ENCODE assay signal across 8 mouse cellular contexts in genomic region chr12:3235124-3235631, GRCm38 (mm10).
DNase-seq lines count a peak whose midpoint lies in the region; ATAC-seq and TF ChIP-seq lines count a peak whose summit lies in the region.

No protein-coding gene starts in this region.

- H3K4me3 ChIP-seq in forebrain, embryonic 13.5 days = peak overlapping the region; percentile 56
- peak overlapping the region; percentile 93 for H3K4me3 ChIP-seq in lung, adult 2 months (replicated peaks; ENCODE audit: extremely low read depth, low read depth, low read length)

- H3K27ac ChIP-seq in forebrain, embryonic 13.5 days = peak overlapping the region; percentile 82

- peak overlapping the region; percentile 56; the same call in 1 of the 2 replicates for H3K9ac ChIP-seq in forebrain, embryonic 13.5 days

- H3K36me3 ChIP-seq in forebrain, embryonic 13.5 days (ENCODE audit: poor library complexity, severe bottlenecking) = peaks cover 35% of the 10 kb centered on the region

- DNase-seq in ES-CJ7 (ENCODE audit: low read depth, low spot score) = peak; percentile 99
- peak; percentile 89 for DNase-seq in heart, postnatal 25 days (ENCODE audit: low spot score)
- DNase-seq in layer of hippocampus, adult 18-20 months (ENCODE audit: low spot score in 2 of 2) = peak; percentile 95 to 98
- peak; percentile 82 for DNase-seq in lung, adult 2 months
- DNase-seq in thymus, adult 18-20 months = peak; percentile 82 to 95

- TF ChIP-seq POLR2A in lung, adult 2 months (IDR thresholded peaks at IDR 0.05; ENCODE audit: borderline replicate concordance, extremely low read depth, low read depth, low read length) = peak; percentile 95

- 20% methylated on average over 35 of the region's 36 CpGs for WGBS in forebrain, embryonic 13.5 days
- WGBS in lung, adult 2 months = 13% methylated on average over 36 of the region's 36 CpGs

- TF ChIP-seq CTCF in lung, adult 2 months (IDR thresholded peaks at IDR 0.05; ENCODE audit: insufficient read depth, low read length) = no peak

- H3K9me3 ChIP-seq in forebrain, embryonic 13.5 days (replicated peaks) = peaks cover 5% of the 10 kb centered on the region; the same call in 1 of the 2 replicates

- peaks cover 4% of the 10 kb centered on the region; the same call in 1 of the 2 replicates for H3K4me1 ChIP-seq in forebrain, embryonic 13.5 days
- H3K4me1 ChIP-seq in lung, adult 2 months (ENCODE audit: control insufficient read depth, insufficient read depth, low read length) = peaks cover 3% of the 10 kb centered on the region; the same call in 1 of the 2 replicates

- H3K4me2 ChIP-seq in forebrain, embryonic 13.5 days = peak overlapping the region; percentile 62

- intact Hi-C loops in heart, postnatal 25 days (cut with DNase I) = loop anchor here (1.0 to 10.0 kb wide), 4 partner anchors 73 to 1000 kb away; partner anchors contain the start of genes Asxl2, Cenpo and Ptrhd1

- ATAC-seq in cerebellum, adult (ENCODE audit: insufficient number of reproducible peaks, low FRiP score, low TSS enrichment) = peak; percentile 95
- ATAC-seq in forebrain, embryonic 13.5 days = peak; percentile 90
- peak; percentile 81 for ATAC-seq in neutrophil, adult 5-6 weeks (ENCODE audit: extremely low read depth, insufficient number of reproducible peaks, low FRiP score, poor library complexity, severe bottlenecking)

- H3K27me3 ChIP-seq in forebrain, embryonic 13.5 days = no peaks in the 10 kb centered on the region

Comparison
In these comparisons a context has a peak if more than half of its experiments do, and no peak if none do; other contexts are left out.
1. Peak in every context shown above with its lines: DNase-seq, ATAC-seq, H3K4me3 ChIP-seq and H3K27ac ChIP-seq.